Mouse (Mus musculus): ENCODE results near the gene Wdr13. TPM values are rescaled to one million over a fixed set of nuclear protein-coding genes. Genes with fewer than 3 reads are reported as not detected.
A peak's percentile ranks its signal among the peaks of the same experiment; 100 is the strongest.
"Not testable (repeated sequence)": the region's sequence is repeated elsewhere in the genome, so short reads cannot be mapped to it uniquely, and the experiment has no call there.

Wdr13 gene
- total RNA-seq, 1 experiment from 2014 or later = 28.6 TPM

DNA sequence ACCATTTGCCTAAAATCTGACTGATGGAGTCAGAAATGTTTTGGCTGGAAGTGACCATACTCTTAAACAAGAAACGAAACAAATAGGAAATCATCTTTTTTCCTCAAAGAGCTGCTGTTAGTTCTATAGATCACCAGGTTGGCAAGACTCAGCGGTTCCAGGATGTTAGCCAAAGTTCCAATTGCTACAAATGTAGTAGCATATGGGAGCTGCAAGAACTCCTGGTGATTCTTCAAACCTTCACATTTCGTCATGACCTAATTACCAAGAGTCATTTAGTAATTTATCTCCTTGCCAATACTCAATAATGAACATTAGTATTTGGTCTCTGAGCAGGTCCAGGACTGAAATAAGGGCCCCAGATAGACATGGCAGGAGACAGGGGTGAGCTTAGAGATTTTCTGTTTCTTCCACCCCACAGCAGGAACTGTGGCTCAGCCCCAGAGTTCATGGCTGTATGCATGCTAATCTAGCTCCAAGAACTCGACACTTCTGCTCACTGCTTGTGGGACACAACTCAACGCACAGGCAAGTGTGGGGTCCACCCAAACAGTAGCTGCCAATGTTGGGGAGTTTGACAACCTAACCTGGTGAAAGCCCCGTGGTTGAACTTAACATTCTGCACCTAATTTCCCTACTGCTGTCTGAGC is 8.7 kb downstream of the Wdr13 start:
- no peak for ATAC-seq (replicated peaks; ENCODE audit: insufficient number of reproducible peaks, low FRiP score, low TSS enrichment, poor library complexity, severe bottlenecking)

DNA sequence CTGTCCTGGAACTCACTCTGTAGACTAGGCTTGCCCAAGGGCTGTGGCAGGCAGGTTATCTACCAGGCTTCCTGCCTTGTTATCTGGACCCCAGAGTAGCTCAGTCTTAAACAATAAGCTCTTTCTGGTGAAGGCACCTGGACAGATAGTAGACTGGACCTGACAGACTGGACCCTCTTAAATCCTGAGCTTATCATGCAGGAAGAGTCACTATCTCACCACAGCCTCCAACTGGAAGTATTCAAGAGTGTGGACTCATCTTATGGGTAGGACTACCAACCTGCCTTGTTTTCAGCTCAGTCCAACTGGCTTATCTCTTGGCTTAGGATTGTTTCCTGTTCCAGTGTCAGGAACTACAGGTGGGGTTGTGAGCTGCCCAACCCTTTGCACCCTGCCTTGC is 15.4 kb downstream of the Wdr13 start:
- ATAC-seq (replicated peaks; ENCODE audit: insufficient number of reproducible peaks, low FRiP score, low TSS enrichment, poor library complexity, severe bottlenecking) = no peak

DNA sequence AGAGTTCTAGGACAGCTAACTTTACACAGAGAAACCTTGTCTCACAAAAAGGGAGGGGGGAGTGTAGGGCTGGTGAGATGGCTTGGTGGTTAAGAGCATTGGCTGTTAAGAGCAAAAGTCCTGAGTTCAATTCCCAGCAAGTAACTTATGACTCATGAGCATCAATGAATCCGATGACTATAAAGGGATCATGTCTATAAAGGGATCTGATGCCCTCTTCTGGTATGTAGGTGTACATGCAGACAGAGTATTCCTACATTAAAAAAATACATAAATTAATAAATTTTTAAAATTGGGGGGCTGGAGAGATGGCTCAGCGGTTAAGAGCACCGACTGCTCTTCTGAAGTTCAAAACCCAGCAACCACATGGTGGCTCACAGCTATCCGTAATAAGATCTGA is 17.4 kb downstream of the Wdr13 start:
- no peak for ATAC-seq (replicated peaks; ENCODE audit: insufficient number of reproducible peaks, low FRiP score, low TSS enrichment, poor library complexity, severe bottlenecking)

DNA sequence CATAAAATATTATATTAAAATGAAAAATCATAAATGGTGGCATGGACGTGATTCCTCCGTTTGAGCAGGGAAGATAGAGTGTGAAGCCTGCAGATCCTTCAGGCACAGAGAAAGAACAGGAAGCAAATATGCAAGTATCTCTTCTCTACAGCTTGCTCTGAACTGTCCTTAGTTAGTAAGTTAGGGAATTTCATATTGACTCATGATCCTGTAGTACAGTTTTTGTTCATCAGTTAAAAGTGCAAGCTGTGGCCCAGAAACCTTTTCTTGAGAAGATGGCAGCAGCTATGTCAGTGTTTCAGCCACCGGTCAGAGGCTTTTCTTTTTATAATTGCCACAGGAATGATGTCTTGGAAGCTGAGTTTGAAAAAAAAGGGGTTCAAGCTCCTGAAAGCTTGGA is 27.7 kb downstream of the Wdr13 start:
- ATAC-seq (replicated peaks; ENCODE audit: insufficient number of reproducible peaks, low FRiP score, low TSS enrichment, poor library complexity, severe bottlenecking) = no peak

DNA sequence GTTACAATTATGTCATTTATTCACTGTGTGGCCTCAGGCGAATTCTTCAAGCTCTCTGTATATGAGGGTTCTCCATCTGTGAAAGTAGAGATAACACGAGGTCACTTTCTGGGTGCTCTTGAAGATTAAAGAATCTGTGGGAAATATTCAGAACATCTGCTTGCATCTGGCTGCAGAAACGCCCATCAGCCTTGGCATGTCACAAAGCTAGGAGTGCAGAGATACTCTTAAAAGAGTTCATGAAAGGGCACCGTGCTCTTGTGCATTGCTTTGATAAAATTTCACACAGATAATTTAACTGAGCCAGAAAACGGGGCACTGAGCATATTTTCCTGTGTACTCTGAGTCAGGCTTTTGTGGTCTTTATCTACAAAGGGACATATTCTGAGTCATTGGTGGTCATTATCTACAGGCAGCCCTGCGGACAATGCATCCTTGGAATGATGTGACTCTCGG is 30.5 kb downstream of the Wdr13 start:
- no peak for ATAC-seq (replicated peaks; ENCODE audit: insufficient number of reproducible peaks, low FRiP score, low TSS enrichment, poor library complexity, severe bottlenecking)

DNA sequence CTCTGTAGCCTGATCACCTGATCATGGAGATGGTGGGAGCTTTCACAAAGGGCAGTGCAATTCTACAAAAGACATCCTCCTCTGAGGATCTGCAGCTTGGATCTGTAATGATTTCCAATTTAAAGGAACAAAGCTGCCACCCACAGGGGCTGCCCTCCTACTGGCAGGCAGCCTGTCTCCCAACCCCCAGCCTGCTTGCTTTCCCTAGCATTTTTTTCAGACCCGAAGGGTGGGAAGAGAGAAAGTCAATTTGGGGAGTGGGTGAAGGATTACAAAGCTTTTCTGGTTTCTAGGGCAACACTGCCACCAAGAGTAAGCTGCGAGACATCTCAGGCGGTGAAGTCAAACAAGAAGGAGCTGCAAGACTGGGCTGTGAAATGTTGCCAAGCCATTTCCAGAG is 31.7 kb downstream of the Wdr13 start:
- no peak for ATAC-seq (replicated peaks; ENCODE audit: insufficient number of reproducible peaks, low FRiP score, low TSS enrichment, poor library complexity, severe bottlenecking)

DNA sequence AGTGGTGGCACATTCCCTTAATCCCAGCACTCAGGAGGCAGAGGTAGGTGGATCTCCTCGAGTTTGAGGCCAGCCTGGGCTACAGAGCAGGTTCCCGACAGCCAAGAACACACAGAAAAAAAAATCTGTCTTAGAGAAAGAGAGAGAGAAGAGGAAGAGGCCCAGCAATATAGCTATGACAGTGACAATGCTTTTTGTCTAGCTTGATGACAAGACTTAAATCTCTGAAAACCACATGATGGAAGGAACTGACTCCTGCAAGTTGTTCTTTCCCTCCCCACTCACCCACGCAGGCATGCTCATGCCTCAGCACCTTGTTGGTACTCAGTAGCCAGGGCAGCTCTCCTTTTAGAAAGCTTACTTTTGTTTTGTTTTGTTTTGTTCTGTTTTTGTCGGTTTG is 33.3 kb downstream of the Wdr13 start:
- no peak for ATAC-seq (replicated peaks; ENCODE audit: insufficient number of reproducible peaks, low FRiP score, low TSS enrichment, poor library complexity, severe bottlenecking)

DNA sequence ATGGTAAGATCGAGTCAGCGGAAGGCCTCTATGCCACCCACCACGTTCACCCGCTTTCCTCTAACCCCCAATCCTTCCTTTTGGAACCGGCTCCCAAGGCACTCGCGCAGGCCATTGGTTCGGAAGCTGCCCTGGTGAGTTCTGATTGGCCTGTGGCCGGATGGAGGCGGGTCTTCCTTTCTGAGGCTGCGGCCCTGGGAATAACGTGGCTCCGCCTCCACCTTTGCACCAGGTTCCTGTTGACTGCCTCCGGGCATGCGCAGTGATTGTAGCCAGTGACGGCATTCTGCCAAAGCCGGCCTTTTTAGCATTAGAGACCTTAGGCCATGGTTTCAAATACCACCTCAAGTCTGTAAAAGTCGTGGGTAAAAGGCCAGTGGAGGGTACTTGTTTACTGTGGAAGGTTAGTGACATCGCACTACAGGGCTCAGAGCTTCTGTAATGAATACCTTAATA is 35.9 kb downstream of the Wdr13 start:
- peak; percentile 99 for ATAC-seq (replicated peaks; ENCODE audit: insufficient number of reproducible peaks, low FRiP score, low TSS enrichment, poor library complexity, severe bottlenecking)

DNA sequence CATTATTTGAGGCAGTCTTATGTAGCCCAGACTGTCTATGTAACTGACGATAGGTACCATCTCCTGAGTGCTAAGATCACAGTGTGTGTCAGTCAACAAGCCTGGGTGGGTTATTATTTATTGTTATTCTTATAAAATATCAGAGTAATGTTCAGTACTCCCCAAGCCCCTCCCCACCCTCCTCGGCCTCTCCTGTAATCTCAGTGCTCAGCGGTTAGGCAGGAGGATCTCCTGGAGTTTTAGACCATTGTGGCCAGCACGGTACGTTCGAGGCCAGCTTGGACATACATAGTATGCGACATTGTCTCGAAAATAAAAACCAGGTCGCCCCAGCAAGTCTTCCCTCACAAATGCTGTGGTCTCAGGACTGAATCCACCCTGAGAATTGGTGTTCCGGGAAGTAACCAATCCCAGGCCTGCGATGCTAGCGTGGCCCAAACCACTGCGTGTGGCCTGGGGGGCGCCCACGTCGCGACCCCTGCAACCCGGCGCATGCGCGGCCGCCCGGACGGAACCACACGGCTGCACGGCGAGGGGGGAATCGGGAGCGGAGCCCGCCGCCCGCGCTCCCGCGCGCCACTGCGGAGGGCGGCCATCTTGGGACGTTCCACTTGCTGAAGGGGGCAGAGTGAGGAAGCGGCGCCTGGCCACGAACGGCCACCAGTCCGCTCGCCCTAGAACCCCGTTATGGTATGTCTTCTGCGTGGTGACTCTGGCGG is 36.5 kb downstream of the Wdr13 start:
- ATAC-seq (replicated peaks; ENCODE audit: insufficient number of reproducible peaks, low FRiP score, low TSS enrichment, poor library complexity, severe bottlenecking) = peak; percentile 81

DNA sequence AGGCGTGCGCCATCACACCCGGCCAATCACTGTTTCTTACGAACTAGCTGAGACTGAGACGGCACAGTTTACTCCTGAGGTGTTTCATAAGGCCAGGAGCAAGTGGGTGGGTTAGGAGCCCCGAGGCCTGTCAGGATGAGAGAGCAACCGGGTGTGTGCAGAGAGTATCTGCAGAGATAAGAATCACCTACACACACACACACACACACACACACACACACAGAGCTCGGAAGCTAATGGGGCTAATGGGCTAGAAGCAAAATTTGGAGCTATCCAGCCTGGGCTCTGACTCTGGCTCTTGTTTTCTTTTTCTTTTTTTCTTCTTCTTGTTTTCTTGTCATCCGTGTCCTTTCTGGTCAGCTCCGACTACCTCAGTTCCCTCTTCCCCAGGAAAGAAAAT is 37.1 kb downstream of the Wdr13 start:
- no peak for ATAC-seq (replicated peaks; ENCODE audit: insufficient number of reproducible peaks, low FRiP score, low TSS enrichment, poor library complexity, severe bottlenecking)

DNA sequence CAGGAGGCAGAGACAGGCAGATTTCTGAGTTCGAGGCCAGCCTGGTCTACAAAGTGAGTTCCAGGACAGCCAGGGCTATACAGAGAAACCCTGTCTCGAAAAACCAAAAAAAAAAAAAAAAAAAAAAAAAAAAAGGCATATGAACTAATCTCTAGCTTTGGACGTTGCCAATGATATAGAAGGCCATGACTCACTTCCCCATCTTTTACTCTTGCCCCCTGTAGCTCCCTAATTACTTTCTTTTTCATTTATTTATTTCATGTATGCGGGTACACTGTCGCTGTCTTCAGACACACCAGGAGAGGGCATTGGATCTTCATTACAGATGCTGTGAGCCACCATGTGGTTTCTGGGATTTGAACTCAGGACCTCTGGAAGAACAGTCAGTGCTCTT is 41.7 kb downstream of the Wdr13 start:
- not testable (repeated sequence) for ATAC-seq (replicated peaks; ENCODE audit: insufficient number of reproducible peaks, low FRiP score, low TSS enrichment, poor library complexity, severe bottlenecking)

DNA sequence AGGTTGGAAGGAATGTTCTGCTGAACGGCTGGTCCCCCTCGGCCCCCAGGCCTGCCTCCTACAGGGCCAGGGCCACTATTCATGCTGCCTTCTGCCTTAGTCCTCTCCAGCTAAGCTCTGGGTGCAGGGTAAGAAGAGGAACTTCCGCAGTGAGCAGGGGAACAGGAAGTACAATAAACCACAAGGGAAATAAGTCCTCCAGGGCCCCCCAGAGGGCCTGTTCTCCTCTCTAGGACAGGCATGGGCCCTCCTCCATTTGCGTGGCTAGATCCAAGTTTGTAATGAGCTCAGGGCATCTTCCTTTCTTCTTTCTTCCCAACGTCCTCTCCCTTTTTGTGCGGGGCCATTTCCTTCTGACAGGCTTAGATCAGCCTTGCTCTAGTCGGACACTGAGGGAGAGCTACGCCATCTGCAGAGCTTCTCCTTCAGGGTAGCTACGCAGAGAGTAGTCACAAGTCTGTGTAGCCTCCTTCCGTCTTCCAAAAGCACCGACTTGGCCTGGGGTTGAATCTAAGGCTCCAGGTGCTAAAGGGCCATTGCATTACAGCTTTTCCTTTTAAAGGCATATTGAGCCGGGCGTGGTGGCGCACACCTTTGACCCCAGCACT is 42.2 kb downstream of the Wdr13 start, which contains the start of gene Was:
Was (minus strand) TSS at position 153 of the 608 bp plus-strand sequence.
- ATAC-seq (replicated peaks; ENCODE audit: insufficient number of reproducible peaks, low FRiP score, low TSS enrichment, poor library complexity, severe bottlenecking) = peak; percentile 96

DNA sequence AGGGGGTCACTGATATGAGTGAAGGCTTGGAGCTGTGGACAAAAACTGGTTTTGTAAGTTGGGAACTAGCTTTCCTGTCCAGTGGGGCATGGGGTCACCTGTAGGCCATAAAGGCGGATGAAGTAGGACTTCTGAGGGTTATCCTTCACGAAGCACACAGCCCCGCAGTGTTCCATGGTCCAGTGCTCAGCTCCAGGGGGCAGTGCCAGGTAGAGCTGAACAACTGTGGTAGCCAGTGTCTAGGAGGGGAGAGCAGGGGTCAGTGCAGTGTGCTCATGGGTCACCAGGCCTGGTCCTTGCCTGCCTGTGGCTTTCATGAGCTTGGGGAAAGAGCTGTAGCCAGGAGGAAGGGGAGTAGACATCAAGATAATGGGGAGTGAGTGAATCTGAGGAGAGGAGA is 42.9 kb downstream of the Wdr13 start:
- no peak for ATAC-seq (replicated peaks; ENCODE audit: insufficient number of reproducible peaks, low FRiP score, low TSS enrichment, poor library complexity, severe bottlenecking)

DNA sequence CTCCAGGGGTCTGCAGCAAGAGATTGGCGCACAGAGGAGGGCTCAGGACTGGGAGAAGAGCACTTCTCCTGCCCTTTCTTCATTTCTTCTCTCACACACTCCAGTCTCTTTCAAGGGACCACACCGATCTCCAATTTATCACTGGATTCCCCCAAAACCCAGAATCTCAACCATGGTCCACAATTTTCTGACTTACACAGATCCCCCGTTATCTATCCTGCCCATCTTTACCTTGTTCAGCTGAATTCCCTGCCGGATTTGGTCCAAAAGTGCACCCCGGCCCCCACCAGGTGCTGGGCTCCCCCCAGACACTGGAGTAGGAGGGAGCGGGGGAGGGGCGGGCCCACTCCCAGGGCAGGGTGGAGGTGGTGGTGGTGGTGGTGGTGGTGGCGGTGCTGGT is 47.1 kb downstream of the Wdr13 start:
- ATAC-seq (replicated peaks; ENCODE audit: insufficient number of reproducible peaks, low FRiP score, low TSS enrichment, poor library complexity, severe bottlenecking) = no peak

DNA sequence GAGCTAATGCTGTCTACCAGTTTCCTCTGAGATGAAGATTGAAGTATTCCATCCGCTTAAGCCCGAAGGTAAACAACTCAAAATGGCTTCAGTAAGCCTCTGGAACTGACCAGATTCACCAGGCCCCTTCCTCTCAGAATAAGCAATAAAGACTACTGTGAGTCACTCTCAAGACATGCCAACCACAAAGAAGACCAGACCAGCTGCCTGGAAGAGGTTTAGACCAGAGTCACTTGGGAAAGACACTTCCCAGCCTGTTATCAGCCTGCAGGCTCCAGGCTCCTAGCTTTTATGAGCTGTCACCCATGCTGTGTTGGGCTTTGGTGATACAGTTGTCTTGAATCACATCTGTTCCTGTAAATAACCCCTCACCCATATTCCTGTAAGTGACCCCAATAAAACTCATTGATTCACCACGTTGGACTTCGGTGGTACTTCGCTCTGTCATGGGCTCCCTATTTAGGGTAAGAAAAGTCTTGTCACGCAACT is 47.9 kb downstream of the Wdr13 start:
- no peak for ATAC-seq (replicated peaks; ENCODE audit: insufficient number of reproducible peaks, low FRiP score, low TSS enrichment, poor library complexity, severe bottlenecking)

DNA sequence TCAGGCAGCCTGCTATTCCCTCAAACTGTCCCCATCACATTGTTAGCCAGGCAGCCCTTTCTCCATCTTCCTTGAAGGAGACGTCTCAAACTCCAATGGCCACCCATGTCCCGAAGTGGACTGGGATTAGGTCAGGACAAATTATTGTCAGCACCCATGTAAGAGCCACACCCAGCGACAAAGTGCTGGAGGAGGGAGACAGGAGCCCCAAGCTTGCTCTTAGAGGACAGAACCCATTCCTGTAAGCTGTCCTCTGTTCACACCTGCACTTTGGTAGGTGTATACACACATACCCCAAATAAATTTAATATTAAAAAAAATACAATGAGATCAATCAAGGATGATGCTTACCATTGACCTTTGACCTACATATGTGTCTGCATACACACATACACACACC is 57.6 kb downstream of the Wdr13 start:
- no peak for ATAC-seq (replicated peaks; ENCODE audit: insufficient number of reproducible peaks, low FRiP score, low TSS enrichment, poor library complexity, severe bottlenecking)

DNA sequence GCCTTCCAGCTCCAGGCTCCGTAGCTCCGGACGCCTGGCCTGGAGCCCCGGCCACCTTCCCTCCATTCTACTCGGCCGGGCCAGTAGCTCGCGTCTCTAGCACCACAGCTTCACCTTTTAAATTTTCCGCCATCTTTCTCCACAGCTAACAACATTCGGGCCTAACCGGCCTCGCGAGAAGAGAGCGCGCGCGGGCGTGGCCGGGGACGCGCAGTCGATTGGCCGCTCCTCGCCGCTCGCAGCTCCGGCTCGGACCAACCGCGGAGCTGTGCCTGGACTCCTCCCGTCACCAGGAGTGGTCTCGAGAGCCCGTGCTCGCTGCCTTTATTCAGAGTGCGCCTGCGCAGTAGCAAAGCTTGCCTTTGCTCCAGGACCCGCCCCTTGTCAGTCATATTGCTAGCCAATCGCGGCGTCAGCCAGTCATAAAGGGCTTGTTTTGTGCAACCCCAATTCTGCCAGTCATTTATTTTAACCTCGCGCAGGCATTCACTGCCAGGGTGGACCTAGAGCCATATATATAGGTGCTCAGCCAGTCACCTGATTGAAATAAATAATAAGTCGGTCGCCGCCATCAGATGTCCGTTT is 58.2 kb downstream of the Wdr13 start, which contains the start of gene Suv39h1:
Suv39h1 (minus strand) TSS at position 331 of the 585 bp plus-strand sequence.
- peak; percentile 98 for ATAC-seq (replicated peaks; ENCODE audit: insufficient number of reproducible peaks, low FRiP score, low TSS enrichment, poor library complexity, severe bottlenecking)

DNA sequence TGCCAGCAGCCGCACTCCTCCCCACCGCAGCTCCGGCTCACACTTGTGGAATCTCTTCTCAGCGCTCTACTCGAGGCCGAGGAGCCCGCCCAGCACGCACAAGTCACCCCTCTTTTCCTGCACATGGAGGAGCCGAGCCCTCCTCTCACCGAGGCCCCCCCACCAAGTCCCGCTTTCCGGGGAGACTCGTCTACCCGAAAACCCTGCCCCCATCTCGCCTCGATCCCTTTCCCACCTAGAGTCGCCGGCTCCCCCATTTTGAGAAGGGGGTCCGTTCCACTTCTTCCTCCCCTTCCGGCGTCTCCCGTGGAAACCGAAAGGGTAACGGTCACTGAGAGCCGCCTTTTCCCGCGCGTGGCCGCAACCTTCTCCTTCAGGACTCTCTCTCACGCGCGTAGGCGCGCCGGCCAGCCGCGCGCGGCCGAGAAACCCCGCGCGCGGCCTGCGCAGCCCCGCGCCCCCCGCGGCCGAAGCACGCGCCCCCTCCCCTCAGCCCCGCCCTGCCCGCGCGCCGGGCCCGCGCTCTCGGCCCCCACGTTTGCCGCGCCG is 58.7 kb downstream of the Wdr13 start:
- no peak for ATAC-seq (replicated peaks; ENCODE audit: insufficient number of reproducible peaks, low FRiP score, low TSS enrichment, poor library complexity, severe bottlenecking)

Data from monocyte, adult 5-6 weeks (primary cell).